32 mouse cellular contexts compared by ENCODE assay signal in genomic region chr2:65899478-65899877, GRCm38 (mm10). TPM values are rescaled to one million over a fixed set of nuclear protein-coding genes. Genes with fewer than 3 reads are reported as not detected.
DNase-seq lines count a peak whose midpoint lies in the region; ATAC-seq and TF ChIP-seq lines count a peak whose summit lies in the region.
"Had no signal": no experiment of that assay in that cellular context is flagged by ENCODE, and none has a peak within 500 bp of the region (broad histone marks: within the 10 kb centered on the region; RNA-seq: fewer than 3 reads in every experiment).

No protein-coding gene starts in this region.

- TF ChIP-seq CTCF in intestine, postnatal 0 days (IDR thresholded peaks at IDR 0.05; ENCODE audit: low read depth) = peak; percentile 22; the same call in 1 of the 2 replicates
- TF ChIP-seq CTCF in layer of hippocampus, adult 2 months (conservative IDR thresholded peaks at IDR 0.05) = peak; percentile 40
- TF ChIP-seq CTCF in CH12.LX (conservative IDR thresholded peaks at IDR 0.05 in 1 of 2, IDR thresholded peaks at IDR 0.05 in 1 of 2; ENCODE audit: low read depth in 2 of 2, low read length in 2 of 2) = peak in 1 of 2 experiments; percentile 57; a peak in 2 of 4 replicates

- no peak overlapping the region for H3K9ac ChIP-seq in intestine, postnatal 0 days (ENCODE audit: low read depth, low read length)
- H3K9ac ChIP-seq in intestine, embryonic 15.5 days = no peak overlapping the region
- H3K9ac ChIP-seq in CH12.LX (ENCODE audit: insufficient read depth, low read depth) = no peak overlapping the region
- no peak overlapping the region for H3K9ac ChIP-seq in liver, embryonic 13.5 days
- H3K9ac ChIP-seq: embryonic facial prominence, embryonic 15.5 days; forebrain, embryonic 12.5 days; forebrain, postnatal 0 days; hindbrain, embryonic 15.5 days; limb, embryonic 13.5 days had no signal

- no peaks in the 10 kb centered on the region for H3K9me3 ChIP-seq in intestine, postnatal 0 days (ENCODE audit: control insufficient read depth)
- no peaks in the 10 kb centered on the region for H3K9me3 ChIP-seq in intestine, embryonic 15.5 days
- peaks cover 14% of the 10 kb centered on the region for H3K9me3 ChIP-seq in CH12.LX (replicated peaks; ENCODE audit: low read length)
- no peaks in the 10 kb centered on the region for H3K9me3 ChIP-seq in liver, embryonic 13.5 days (replicated peaks)
- H3K9me3 ChIP-seq: embryonic facial prominence, embryonic 10.5 days; embryonic facial prominence, embryonic 15.5 days; forebrain, embryonic 12.5 days; heart, embryonic 10.5 days; hindbrain, embryonic 10.5 days; hindbrain, embryonic 15.5 days; limb, embryonic 13.5 days; midbrain, embryonic 10.5 days had no signal

- H3K4me1 ChIP-seq in intestine, postnatal 0 days (replicated peaks; ENCODE audit: control insufficient read depth, insufficient read depth, low read length) = no peaks in the 10 kb centered on the region
- no peaks in the 10 kb centered on the region for H3K4me1 ChIP-seq in intestine, embryonic 15.5 days (replicated peaks)
- no peaks in the 10 kb centered on the region for H3K4me1 ChIP-seq in CH12.LX (ENCODE audit: control insufficient read depth in 1 of 2, insufficient read depth in 2 of 2)
- H3K4me1 ChIP-seq in liver, embryonic 13.5 days (replicated peaks) = peaks cover 12% of the 10 kb centered on the region
- H3K4me1 ChIP-seq: embryonic facial prominence, embryonic 10.5 days; embryonic facial prominence, embryonic 15.5 days; limb, embryonic 13.5 days had no signal

- no peak for DNase-seq in layer of hippocampus, adult 2 months (ENCODE audit: low spot score in 2 of 2)
- DNase-seq in layer of hippocampus, postnatal 10 days (ENCODE audit: low spot score in 2 of 2) = no peak
- DNase-seq in CH12.LX (ENCODE audit: extremely low read depth) = no peak
- no peak for DNase-seq in liver, embryonic 13.5 days
- DNase-seq in adrenal gland, postnatal 36 days = no peak
- DNase-seq: adrenal gland, adult 2 months; B cell, adult 2 months; cerebellum, adult 8-10 months; cerebellum, postnatal 25 days; forebrain, postnatal 0 days; gastrocnemius, postnatal 10 days; lung, postnatal 10 days; spleen, adult 18-20 months; thymus, adult 18-20 months; thymus, postnatal 36 days had no signal

- no peak for ATAC-seq in intestine, postnatal 0 days
- no peak for ATAC-seq in intestine, embryonic 15.5 days
- ATAC-seq in liver, embryonic 13.5 days (ENCODE audit: low read depth) = 0 out of 2 replicates have a peak, but pooled peaks have one; percentile 48
- ATAC-seq: activated CD4-positive, CD25-positive, alpha-beta regulatory T cell, adult 4 months; forebrain, postnatal 0 days; inflammation-experienced regulatory T-cells, adult 6 months; midbrain, embryonic 16.5 days had no signal

- in situ Hi-C loops in CH12.LX (cut with MboI; ENCODE audit: low pct_ligation_motif_present, low pct_unique_long_range_greater_than_20kb, low sequenced_read_pairs) = no loop called here

- H3K27ac ChIP-seq in intestine, postnatal 0 days (ENCODE audit: low read depth, low read length) = no peak overlapping the region
- H3K27ac ChIP-seq in intestine, embryonic 15.5 days = no peak overlapping the region
- no peak overlapping the region for H3K27ac ChIP-seq in layer of hippocampus, adult 2 months
- H3K27ac ChIP-seq in CH12.LX (ENCODE audit: insufficient read depth, low read depth) = no peak overlapping the region
- no peak overlapping the region for H3K27ac ChIP-seq in liver, embryonic 13.5 days
- H3K27ac ChIP-seq: embryonic facial prominence, embryonic 10.5 days; embryonic facial prominence, embryonic 15.5 days; forebrain, embryonic 12.5 days; heart, embryonic 10.5 days; hindbrain, embryonic 10.5 days; hindbrain, embryonic 15.5 days; left cerebral cortex, adult 2 months; limb, embryonic 13.5 days; midbrain, embryonic 10.5 days had no signal

- H3K79me2 ChIP-seq in CH12.LX (replicated peaks; ENCODE audit: control insufficient read depth, extremely low read depth, insufficient read depth, poor library complexity, severe bottlenecking) = no peaks in the 10 kb centered on the region

- dilution Hi-C loops in CH12.LX (cut with MboI; ENCODE audit: extremely low pct_ligation_motif_present, extremely low pct_unique_long_range_greater_than_20kb, low sequenced_read_pairs) = no loop called here

- H3K4me3 ChIP-seq in intestine, postnatal 0 days (ENCODE audit: low read depth, low read length) = no peak overlapping the region
- H3K4me3 ChIP-seq in intestine, embryonic 15.5 days (replicated peaks) = no peak overlapping the region
- no peak overlapping the region for H3K4me3 ChIP-seq in layer of hippocampus, adult 2 months
- H3K4me3 ChIP-seq in CH12.LX (replicated peaks in 1 of 3; ENCODE audit: low read depth in 2 of 3, low read length in 2 of 3, poor library complexity in 1 of 3) = no peak overlapping the region
- H3K4me3 ChIP-seq in liver, embryonic 13.5 days (replicated peaks) = no peak overlapping the region
- H3K4me3 ChIP-seq: embryonic facial prominence, embryonic 10.5 days; embryonic facial prominence, embryonic 15.5 days; forebrain, embryonic 12.5 days; heart, embryonic 10.5 days; hindbrain, embryonic 10.5 days; hindbrain, embryonic 15.5 days; left cerebral cortex, adult 2 months; limb, embryonic 13.5 days; midbrain, embryonic 10.5 days had no signal

- WGBS in intestine, postnatal 0 days = 92% methylated on average over 2 of the region's 2 CpGs
- WGBS in intestine, embryonic 15.5 days = 91% methylated on average over 2 of the region's 2 CpGs
- WGBS in liver, embryonic 13.5 days (ENCODE audit: insufficient replicate concordance) = 54% methylated on average over 2 of the region's 2 CpGs

- H3K27me3 ChIP-seq in intestine, postnatal 0 days (replicated peaks; ENCODE audit: control insufficient read depth, insufficient read depth, low read length) = no peaks in the 10 kb centered on the region
- H3K27me3 ChIP-seq in intestine, embryonic 15.5 days (replicated peaks) = no peaks in the 10 kb centered on the region
- H3K27me3 ChIP-seq in CH12.LX (replicated peaks) = no peaks in the 10 kb centered on the region
- H3K27me3 ChIP-seq in liver, embryonic 13.5 days = no peaks in the 10 kb centered on the region
- H3K27me3 ChIP-seq: embryonic facial prominence, embryonic 15.5 days; forebrain, embryonic 12.5 days; hindbrain, embryonic 15.5 days; limb, embryonic 13.5 days had no signal

- H3K4me2 ChIP-seq in intestine, postnatal 0 days (replicated peaks; ENCODE audit: low read depth) = no peak overlapping the region
- no peak overlapping the region for H3K4me2 ChIP-seq in intestine, embryonic 15.5 days (replicated peaks)
- no peak overlapping the region for H3K4me2 ChIP-seq in CH12.LX (ENCODE audit: insufficient read depth, low read depth, poor library complexity, severe bottlenecking)
- no peak overlapping the region for H3K4me2 ChIP-seq in liver, embryonic 13.5 days
- H3K4me2 ChIP-seq: embryonic facial prominence, embryonic 15.5 days; forebrain, embryonic 12.5 days; hindbrain, embryonic 15.5 days; limb, embryonic 13.5 days had no signal

- TF ChIP-seq EP300 in CH12.LX (IDR thresholded peaks at IDR 0.05; ENCODE audit: low read length) = no peak

- no peak for TF ChIP-seq POLR2A in CH12.LX (IDR thresholded peaks at IDR 0.05; ENCODE audit: low read depth, low read length)

- H3K36me3 ChIP-seq in intestine, postnatal 0 days (ENCODE audit: control insufficient read depth, insufficient read depth) = no peaks in the 10 kb centered on the region
- no peaks in the 10 kb centered on the region for H3K36me3 ChIP-seq in intestine, embryonic 15.5 days
- H3K36me3 ChIP-seq in CH12.LX (replicated peaks in 1 of 2; ENCODE audit: control insufficient read depth in 1 of 2, insufficient read depth in 1 of 2, low read length in 1 of 2) = no peaks in the 10 kb centered on the region
- no peaks in the 10 kb centered on the region for H3K36me3 ChIP-seq in liver, embryonic 13.5 days
- H3K36me3 ChIP-seq: embryonic facial prominence, embryonic 10.5 days; embryonic facial prominence, embryonic 15.5 days; forebrain, embryonic 12.5 days; heart, embryonic 10.5 days; hindbrain, embryonic 10.5 days; hindbrain, embryonic 15.5 days; limb, embryonic 13.5 days; midbrain, embryonic 10.5 days had no signal

- TF ChIP-seq RAD21 in CH12.LX (IDR thresholded peaks at IDR 0.05; ENCODE audit: low read depth, low read length) = peak; percentile 62

TF ChIP-seq in CH12.LX, 34 proteins besides CTCF, POLR2A, EP300 and RAD21:
- TF ChIP-seq ETS1 (conservative IDR thresholded peaks at IDR 0.05; ENCODE audit: low read depth, low read length) (no peak), ELF1 (IDR thresholded peaks at IDR 0.05; ENCODE audit: low read depth, low read length) (no peak), E2F4 (IDR thresholded peaks at IDR 0.05; ENCODE audit: insufficient replicate concordance, low read depth, low read length) (no peak), ZKSCAN1 (IDR thresholded peaks at IDR 0.05; ENCODE audit: borderline replicate concordance, low read depth, low read length) (no peak), RCOR1 (conservative IDR thresholded peaks at IDR 0.05; ENCODE audit: low read depth, low read length) (no peak), SMC3 (IDR thresholded peaks at IDR 0.05; ENCODE audit: low read depth, low read length) (peak; percentile 49), GABPA (IDR thresholded peaks at IDR 0.05; ENCODE audit: insufficient replicate concordance, low read depth, low read length) (no peak), USF1 (IDR thresholded peaks at IDR 0.05; ENCODE audit: low read depth, low read length) (no peak)

RNA-seq across cellular contexts. Expression of gene Csrnp3, which starts 53.9 kb away (rescaled TPM):
- 0.71 and 0.76 TPM in 2 replicates for polyA plus RNA-seq in intestine, postnatal 0 days (2015; fragmentation: Nextera tagmentation; extraction: Ambion mirVana)
- polyA plus RNA-seq in intestine, embryonic 15.5 days (2015; fragmentation: Nextera tagmentation; extraction: Ambion mirVana) = 2.7 and 3.0 TPM in 2 replicates
- 10 to 100 TPM; 70.8 to 76.0 TPM for total RNA-seq in layer of hippocampus, adult 2 months (2021)
- total RNA-seq in layer of hippocampus, postnatal 10 days (2021) = 10 to 100 TPM; 87.9 to 88.0 TPM
- 1.7 and 2.5 TPM in 2 replicates for total RNA-seq in CH12.LX (2012; rRNA removed)
- total RNA-seq in CH12.LX (2014; rRNA removed) = 1.7 and 2.3 TPM in 2 replicates
- polyA plus RNA-seq in CH12.LX (2012; ENCODE audit: insufficient read length, low read depth) = 2.0 and 2.2 TPM in 2 replicates
- polyA plus RNA-seq in liver, embryonic 13.5 days (2015; fragmentation: Nextera tagmentation; extraction: Ambion mirVana) = 0.21 and 0.36 TPM in 2 replicates
- total RNA-seq in adrenal gland, postnatal 36 days (2021) = under 1 TPM; 0.33 to 0.69 TPM
- total RNA-seq: megakaryocyte progenitor cell, adult 5-6 weeks; neutrophil, adult 5-6 weeks had no signal
- polyA plus RNA-seq: inflammation-experienced regulatory T-cells, adult 6 months; liver, embryonic 16.5 days had no signal

Comparison
In these comparisons a context has a peak if more than half of its experiments do, and no peak if none do; other contexts are left out.
1. RNA of gene Csrnp3, which starts 53.9 kb away (total RNA-seq): 87.9 to 88.0 TPM in layer of hippocampus, postnatal 10 days and 70.8 to 76.0 TPM in layer of hippocampus, adult 2 months; 1.7 to 2.5 TPM in CH12.LX and 0.33 to 0.69 TPM in adrenal gland, postnatal 36 days; every median in the first group is over 10 times any median in the second.